In the genomic region with DNA sequence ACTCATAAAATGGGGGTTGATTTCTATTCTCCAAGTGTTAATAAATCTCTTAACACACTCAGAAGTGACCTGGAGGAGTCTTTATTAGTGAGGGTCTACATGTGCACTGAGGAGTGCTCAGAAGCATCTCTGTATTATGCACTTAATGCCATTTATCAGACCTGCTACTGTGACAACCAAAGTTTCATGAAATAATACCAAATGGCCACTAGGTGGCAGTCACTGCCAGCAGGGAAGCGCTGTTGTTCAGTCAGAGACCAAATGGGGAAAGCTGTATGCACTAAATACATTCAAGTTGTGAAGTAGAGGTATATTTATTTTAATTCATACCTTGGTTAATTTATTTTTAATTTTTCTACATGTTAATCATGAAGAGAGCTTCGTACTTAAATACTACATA, we compare ENCODE assay signal across 8 mouse cellular contexts. TPM values are rescaled to one million over a fixed set of nuclear protein-coding genes. Genes with fewer than 3 reads are reported as not detected.
DNase-seq lines count a peak whose midpoint lies in the region; ATAC-seq and TF ChIP-seq lines count a peak whose summit lies in the region.

No protein-coding gene starts in this region.

- no peak for DNase-seq in intestine, embryonic 14.5 days (ENCODE audit: low spot score)
- peak; percentile 27 for DNase-seq in G1E (ENCODE audit: low spot score)
- DNase-seq in cerebellum, adult 11 months = peak; percentile 7
- DNase-seq in kidney, postnatal 0 days (ENCODE audit: low spot score) = peak; percentile 83
- DNase-seq in lung, postnatal 25 days (ENCODE audit: low spot score) = peak; percentile 52
- peak; percentile 76 for DNase-seq in splenic B cell, adult 2 months (ENCODE audit: low read depth, low spot score)

- peak; percentile 64 for TF ChIP-seq CTCF in G1E (IDR thresholded peaks at IDR 0.05; ENCODE audit: low read depth, low read length)
- TF ChIP-seq CTCF in kidney, postnatal 0 days (IDR thresholded peaks at IDR 0.05; ENCODE audit: low read depth) = peak; percentile 95

- H3K27ac ChIP-seq in intestine, embryonic 14.5 days (ENCODE audit: low read depth) = no peak overlapping the region
- H3K27ac ChIP-seq in intestine, embryonic 15.5 days = no peak overlapping the region
- H3K27ac ChIP-seq in forebrain, embryonic 15.5 days (replicated peaks) = no peak overlapping the region
- no peak overlapping the region for H3K27ac ChIP-seq in kidney, postnatal 0 days

- H3K4me3 ChIP-seq in intestine, embryonic 14.5 days (ENCODE audit: low read depth, low read length) = no peak overlapping the region
- H3K4me3 ChIP-seq in intestine, embryonic 15.5 days (replicated peaks) = no peak overlapping the region
- H3K4me3 ChIP-seq in G1E (ENCODE audit: low read depth, low read length) = no peak overlapping the region
- H3K4me3 ChIP-seq in forebrain, embryonic 15.5 days = no peak overlapping the region
- no peak overlapping the region for H3K4me3 ChIP-seq in kidney, postnatal 0 days (replicated peaks; ENCODE audit: low read depth, low read length)

- 2% methylated on average over 2 of the region's 2 CpGs for WGBS in intestine, embryonic 14.5 days
- WGBS in intestine, embryonic 15.5 days = 0% methylated on average over 2 of the region's 2 CpGs
- WGBS in forebrain, embryonic 15.5 days = 2% methylated on average over 2 of the region's 2 CpGs
- WGBS in kidney, postnatal 0 days = 3% methylated on average over 2 of the region's 2 CpGs

- H3K27me3 ChIP-seq in intestine, embryonic 14.5 days (replicated peaks; ENCODE audit: control insufficient read depth, insufficient read depth, low read length) = no peaks in the 10 kb centered on the region
- H3K27me3 ChIP-seq in intestine, embryonic 15.5 days (replicated peaks) = no peaks in the 10 kb centered on the region
- no peaks in the 10 kb centered on the region for H3K27me3 ChIP-seq in G1E (ENCODE audit: insufficient read depth, low read length)
- H3K27me3 ChIP-seq in forebrain, embryonic 15.5 days = no peaks in the 10 kb centered on the region
- H3K27me3 ChIP-seq in kidney, postnatal 0 days (ENCODE audit: insufficient read depth, low read length) = no peaks in the 10 kb centered on the region
- H3K27me3 ChIP-seq in splenic B cell, adult 2 months (ENCODE audit: control insufficient read depth, insufficient read depth, low read length, poor library complexity, severe bottlenecking) = no peaks in the 10 kb centered on the region; the same call in 1 of the 2 replicates

- H3K9ac ChIP-seq in intestine, embryonic 14.5 days (ENCODE audit: low read length) = no peak overlapping the region
- no peak overlapping the region for H3K9ac ChIP-seq in intestine, embryonic 15.5 days
- no peak overlapping the region for H3K9ac ChIP-seq in forebrain, embryonic 15.5 days (replicated peaks)
- H3K9ac ChIP-seq in kidney, postnatal 0 days (ENCODE audit: low read depth, low read length) = no peak overlapping the region

- no peaks in the 10 kb centered on the region for H3K36me3 ChIP-seq in intestine, embryonic 14.5 days (ENCODE audit: control insufficient read depth, insufficient read depth, low read length)
- no peaks in the 10 kb centered on the region for H3K36me3 ChIP-seq in intestine, embryonic 15.5 days
- H3K36me3 ChIP-seq in G1E (replicated peaks) = no peaks in the 10 kb centered on the region
- no peaks in the 10 kb centered on the region for H3K36me3 ChIP-seq in forebrain, embryonic 15.5 days
- no peaks in the 10 kb centered on the region for H3K36me3 ChIP-seq in kidney, postnatal 0 days (ENCODE audit: insufficient read depth, low read length)
- no peaks in the 10 kb centered on the region for H3K36me3 ChIP-seq in splenic B cell, adult 2 months (ENCODE audit: control insufficient read depth, insufficient read depth, low read length, poor library complexity, severe bottlenecking)

- ATAC-seq in intestine, embryonic 14.5 days (replicated peaks; ENCODE audit: low FRiP score, low TSS enrichment, low read depth) = 0 out of 2 replicates have a peak, but pooled peaks have one; percentile 68
- no peak for ATAC-seq in intestine, embryonic 15.5 days
- peak; percentile 54 for ATAC-seq in G1E (ENCODE audit: extremely low read depth, insufficient number of reproducible peaks, low FRiP score, poor library complexity, severe bottlenecking)
- ATAC-seq in forebrain, embryonic 15.5 days (replicated peaks) = peak; percentile 78; the same call in 1 of the 2 replicates
- no peak for ATAC-seq in kidney, postnatal 0 days (replicated peaks; ENCODE audit: low FRiP score, low read depth)

- H3K4me2 ChIP-seq in intestine, embryonic 14.5 days (ENCODE audit: low read length) = no peak overlapping the region
- H3K4me2 ChIP-seq in intestine, embryonic 15.5 days (replicated peaks) = no peak overlapping the region
- H3K4me2 ChIP-seq in forebrain, embryonic 15.5 days (replicated peaks) = no peak overlapping the region
- no peak overlapping the region for H3K4me2 ChIP-seq in kidney, postnatal 0 days (ENCODE audit: low read length)

- no peaks in the 10 kb centered on the region for H3K4me1 ChIP-seq in intestine, embryonic 14.5 days (replicated peaks; ENCODE audit: control insufficient read depth, insufficient read depth, low read length)
- H3K4me1 ChIP-seq in intestine, embryonic 15.5 days (replicated peaks) = no peaks in the 10 kb centered on the region
- no peaks in the 10 kb centered on the region for H3K4me1 ChIP-seq in G1E (ENCODE audit: insufficient read depth, low read depth, low read length)
- H3K4me1 ChIP-seq in forebrain, embryonic 15.5 days = no peaks in the 10 kb centered on the region
- no peaks in the 10 kb centered on the region for H3K4me1 ChIP-seq in kidney, postnatal 0 days (replicated peaks; ENCODE audit: insufficient read depth, low read length)

- H3K9me3 ChIP-seq in intestine, embryonic 14.5 days (ENCODE audit: control insufficient read depth, low read length) = no peaks in the 10 kb centered on the region
- no peaks in the 10 kb centered on the region for H3K9me3 ChIP-seq in intestine, embryonic 15.5 days
- no peaks in the 10 kb centered on the region for H3K9me3 ChIP-seq in G1E (replicated peaks)
- H3K9me3 ChIP-seq in forebrain, embryonic 15.5 days = no peaks in the 10 kb centered on the region
- H3K9me3 ChIP-seq in kidney, postnatal 0 days (replicated peaks; ENCODE audit: low read length) = no peaks in the 10 kb centered on the region

RNA-seq across cellular contexts. Expression of a gene that starts 42.4 kb away (rescaled TPM):
- 23.8 and 28.1 TPM in 2 replicates for polyA plus RNA-seq in intestine, embryonic 14.5 days (2014; fragmentation: Nextera tagmentation; extraction: Ambion mirVana)
- 22.8 and 23.8 TPM in 2 replicates for polyA plus RNA-seq in intestine, embryonic 15.5 days (2015; fragmentation: Nextera tagmentation; extraction: Ambion mirVana)
- total RNA-seq in G1E (2014; fragmentation: Nextera tagmentation) (20.2 and 24.4 TPM in 2 replicates), G1E (2017) (2.4 and 3.0 TPM in 2 replicates)
- polyA plus RNA-seq in G1E (2012) = 52.9 and 54.2 TPM in 2 replicates
- 13.4 and 15.2 TPM in 2 replicates for polyA plus RNA-seq in forebrain, embryonic 15.5 days (2015; fragmentation: Nextera tagmentation; extraction: Ambion mirVana)
- 18.5 and 19.7 TPM in 2 replicates for polyA plus RNA-seq in kidney, postnatal 0 days (2015; fragmentation: Nextera tagmentation; extraction: Ambion mirVana)

RNA-seq across cellular contexts. Expression of a gene that starts 42.9 kb away (rescaled TPM):
- polyA plus RNA-seq in intestine, embryonic 14.5 days (2014; fragmentation: Nextera tagmentation; extraction: Ambion mirVana) = not detected in 2 replicates
- polyA plus RNA-seq in intestine, embryonic 15.5 days (2015; fragmentation: Nextera tagmentation; extraction: Ambion mirVana) = not detected in 2 replicates
- total RNA-seq in G1E (2014; fragmentation: Nextera tagmentation) = not detected in 2 replicates
- total RNA-seq in G1E (2017) = 0.12 and 0.16 TPM in 2 replicates
- polyA plus RNA-seq in G1E (2012) = not detected in 2 replicates
- polyA plus RNA-seq in forebrain, embryonic 15.5 days (2015; fragmentation: Nextera tagmentation; extraction: Ambion mirVana) = 0.09 TPM in 1 of 2 replicates, not detected in the other
- polyA plus RNA-seq in kidney, postnatal 0 days (2015; fragmentation: Nextera tagmentation; extraction: Ambion mirVana) = 0.10 and 0.11 TPM in 2 replicates

RNA-seq across cellular contexts. Expression of a gene that starts 56.7 kb away (rescaled TPM):
- not detected in 2 replicates for polyA plus RNA-seq in intestine, embryonic 14.5 days (2014; fragmentation: Nextera tagmentation; extraction: Ambion mirVana)
- polyA plus RNA-seq in intestine, embryonic 15.5 days (2015; fragmentation: Nextera tagmentation; extraction: Ambion mirVana) = not detected in 2 replicates
- not detected in 2 replicates for total RNA-seq in G1E (2014; fragmentation: Nextera tagmentation)
- 0.12 TPM in 1 of 2 replicates, not detected in the other for total RNA-seq in G1E (2017)
- polyA plus RNA-seq in G1E (2012) = not detected in 2 replicates
- 0.06 TPM in 1 of 2 replicates, not detected in the other for polyA plus RNA-seq in forebrain, embryonic 15.5 days (2015; fragmentation: Nextera tagmentation; extraction: Ambion mirVana)
- not detected in 2 replicates for polyA plus RNA-seq in kidney, postnatal 0 days (2015; fragmentation: Nextera tagmentation; extraction: Ambion mirVana)

Comparison
In these comparisons a context has a peak if more than half of its experiments do, and no peak if none do; other contexts are left out.
1. ATAC-seq: peak in intestine, embryonic 14.5 days (single experiment), G1E (single experiment) and forebrain, embryonic 15.5 days (single experiment); none in intestine, embryonic 15.5 days (single experiment) and kidney, postnatal 0 days (single experiment).